Mouse (Mus musculus) lung, postnatal 14 days (tissue): ENCODE results near the gene Mlana.

ENCODE experiments used
- DNase-seq: peaks from one replicate; pipeline ENCODE4 v3.0.0; 2021

Mlana gene

DNA sequence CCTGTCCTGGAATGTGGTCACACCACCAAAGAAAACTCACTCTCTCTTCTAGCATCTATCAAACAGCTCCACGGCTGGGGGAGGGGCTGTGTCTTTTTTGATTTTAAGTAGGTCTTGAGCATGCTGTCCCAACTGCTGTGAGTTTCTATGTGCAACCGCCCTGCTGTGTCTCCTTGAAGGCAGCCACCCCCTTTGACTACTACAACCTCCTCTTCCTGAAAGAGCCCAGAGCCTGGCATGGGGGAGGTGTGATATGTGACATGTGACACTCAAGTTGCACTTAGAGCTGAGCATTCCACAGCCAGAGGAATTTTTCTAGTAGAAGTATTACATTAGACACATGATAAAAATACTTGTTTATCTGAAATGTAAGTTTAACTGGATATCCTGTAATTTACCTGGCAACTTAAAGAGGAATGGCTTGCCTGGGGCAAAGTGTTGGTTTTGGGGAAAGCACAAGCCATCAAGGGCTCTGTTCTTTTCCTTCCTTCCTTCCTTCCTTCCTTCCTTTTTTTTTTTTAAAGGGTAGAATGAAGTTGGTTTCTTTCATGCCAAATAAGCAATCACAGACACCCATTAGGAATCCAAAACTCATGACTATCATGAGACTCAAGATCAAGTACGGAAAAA, at the start of gene Mlana:
Mlana (plus strand) TSS at position 580 of the 630 bp plus-strand sequence.
- DNase-seq, result peak; percentile 8

- DNase-seq, result no peak
Observed at GRCm38 (mm10) chr19:29648550-29648914, 49.1 kb upstream of the Mlana start.

DNA sequence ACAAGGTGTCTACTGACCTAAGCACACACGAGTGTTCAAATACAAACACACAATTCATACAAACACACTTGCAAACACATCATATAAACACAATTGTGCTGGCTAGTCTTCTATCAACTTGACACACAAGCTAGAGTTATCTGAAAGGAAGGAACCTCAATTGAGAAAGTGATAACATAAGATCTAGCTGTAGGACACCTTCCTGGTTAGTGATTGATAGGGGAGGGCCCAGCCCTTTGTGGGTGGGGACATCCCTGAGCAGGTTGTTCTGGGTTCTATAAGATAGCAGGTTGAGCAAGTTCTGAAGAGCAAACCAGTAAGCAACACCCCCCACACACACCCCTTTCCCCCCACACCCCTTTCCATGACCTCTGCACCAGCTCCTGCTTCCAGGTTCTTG, 47.9 kb upstream of the Mlana start:
- DNase-seq, result no peak

- DNase-seq, result no peak
Observed at GRCm38 (mm10) chr19:29653768-29654265, 43.8 kb upstream of the Mlana start.

- DNase-seq, result no peak
Observed at GRCm38 (mm10) chr19:29655148-29655547, 42.5 kb upstream of the Mlana start.

DNA sequence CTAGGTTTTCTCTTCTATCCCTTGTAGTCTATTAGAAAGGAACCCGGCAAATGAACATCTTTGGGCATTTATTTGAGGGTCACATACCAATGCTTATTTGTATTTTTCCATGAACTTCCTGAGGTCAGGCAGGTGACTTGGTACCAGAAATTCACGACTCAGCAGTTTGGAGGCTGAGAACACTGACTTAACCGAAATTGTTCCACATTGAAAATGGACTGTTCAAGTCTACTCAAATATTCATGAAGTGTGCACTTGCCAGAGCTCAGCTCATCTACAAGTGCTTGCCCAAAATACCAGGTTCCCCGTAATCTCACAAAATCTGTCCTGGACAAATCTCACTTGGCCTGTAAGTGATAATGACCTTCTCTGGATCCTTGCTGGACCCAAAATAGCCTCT, 41.6 kb upstream of the Mlana start:
- no peak for DNase-seq

DNA sequence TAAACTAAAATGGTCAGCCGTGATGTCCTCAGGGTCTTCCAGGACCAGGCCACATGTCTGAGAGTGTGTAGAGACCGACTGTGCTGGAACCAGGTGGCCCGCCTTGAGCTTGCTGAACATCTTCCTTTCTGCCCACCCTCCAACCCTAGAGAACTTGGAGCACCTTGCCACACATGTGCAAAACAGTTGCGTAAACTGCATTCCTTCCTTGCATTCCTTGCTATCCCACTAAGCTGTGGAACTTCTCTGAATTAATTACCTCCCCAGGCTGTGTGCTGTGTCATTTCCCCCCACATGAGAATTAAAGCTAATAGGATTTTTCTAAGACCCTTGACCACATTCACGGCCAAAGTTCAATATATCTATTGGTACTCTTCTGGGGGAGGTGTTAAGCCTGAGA, 41.0 kb upstream of the Mlana start:
- no peak for DNase-seq

GRCm38 (mm10) chr19:29657033-29657432, 40.6 kb upstream of the Mlana start:
- no peak for DNase-seq

DNA sequence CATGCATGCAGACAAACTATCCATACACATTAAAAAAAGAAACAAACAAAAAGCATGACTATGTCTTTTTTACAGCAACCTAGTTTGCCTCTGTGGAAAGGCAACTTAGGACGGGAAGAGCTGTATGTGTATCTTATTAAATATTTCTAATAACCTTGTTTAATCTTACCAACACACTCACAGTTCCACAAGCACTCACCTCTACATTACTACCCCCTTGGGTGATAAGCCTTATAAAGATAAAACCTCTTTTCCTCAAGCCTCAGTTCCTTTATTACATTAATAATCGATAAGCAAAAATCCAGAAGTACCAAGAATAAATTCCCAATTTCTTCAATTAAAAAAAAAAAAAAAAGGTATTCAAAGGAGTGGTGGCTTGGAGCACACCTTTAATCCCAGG, 40.1 kb upstream of the Mlana start:
- DNase-seq, result no peak

DNA sequence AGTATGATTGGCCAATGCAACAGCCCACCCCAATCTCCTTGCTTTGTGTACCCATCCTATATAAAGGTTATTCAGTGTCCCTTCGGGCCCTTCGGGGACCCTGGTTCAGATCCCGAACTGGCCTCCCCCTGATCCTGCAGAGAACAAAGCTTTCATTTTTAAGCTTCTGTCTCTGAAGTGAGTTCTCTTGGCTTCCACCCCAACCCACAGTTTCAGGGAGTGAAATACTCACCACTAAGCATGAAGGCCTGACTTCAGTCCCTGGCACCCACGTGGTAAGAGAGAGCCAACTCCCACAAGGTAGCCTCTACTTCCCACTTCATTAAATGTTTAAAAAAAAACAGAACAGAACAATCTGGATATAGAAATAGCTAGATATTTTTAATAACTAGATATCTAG, 38.8 kb upstream of the Mlana start:
- DNase-seq, result no peak

DNA sequence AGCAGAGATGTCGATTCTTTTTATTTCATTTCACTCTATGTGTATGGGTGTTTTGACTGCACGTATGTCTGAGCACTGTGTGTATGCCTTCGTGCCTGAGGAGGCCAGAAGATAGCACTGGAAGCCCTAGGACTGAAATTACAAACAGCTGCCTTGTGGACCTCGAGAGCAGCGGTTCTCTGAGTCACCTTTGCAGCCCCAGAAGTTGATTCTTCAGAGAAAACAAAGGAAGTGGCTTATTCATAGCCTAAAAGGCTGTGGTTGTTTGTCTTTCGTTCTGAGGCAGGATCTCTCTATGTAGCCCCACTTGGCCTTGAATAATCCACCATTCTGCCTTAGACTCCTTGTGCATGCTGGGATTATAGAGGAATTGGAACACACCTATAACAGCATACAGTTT, 37.9 kb upstream of the Mlana start:
- DNase-seq, result no peak

- DNase-seq, result no peak
Observed at GRCm38 (mm10) chr19:29660835-29661764, 36.5 kb upstream of the Mlana start.

DNA sequence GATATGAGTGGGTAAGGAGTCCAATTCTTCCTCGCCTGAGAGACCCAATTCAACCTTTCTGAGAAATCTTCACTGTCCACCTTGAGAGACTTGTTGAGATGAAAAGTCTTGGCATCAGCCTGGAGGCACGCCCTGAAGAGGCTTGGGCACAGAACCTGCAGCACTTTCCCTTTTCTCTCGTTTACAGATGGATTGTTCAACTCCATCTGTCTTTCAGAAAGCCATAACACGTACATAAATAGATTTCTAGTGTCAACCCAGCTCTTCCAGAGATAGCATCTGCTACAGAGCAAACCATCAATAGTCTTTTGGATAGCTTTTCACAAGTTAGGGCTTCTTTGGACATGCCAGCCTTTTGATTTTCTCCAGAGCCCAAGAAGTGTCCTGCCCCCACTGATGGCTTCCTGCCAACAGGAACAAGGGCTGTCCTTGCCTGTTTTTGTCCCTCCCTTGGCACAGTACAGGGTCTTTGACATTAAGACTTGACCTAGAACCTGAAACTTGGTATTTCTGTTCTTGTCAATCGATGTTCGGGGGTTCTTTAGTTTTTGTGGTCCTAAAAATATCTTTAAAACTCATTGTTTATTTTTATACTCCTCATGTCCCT, 35.5 kb upstream of the Mlana start:
- no peak for DNase-seq

- DNase-seq, result no peak
Observed at GRCm38 (mm10) chr19:29663780-29664179, 33.8 kb upstream of the Mlana start.

GRCm38 (mm10) chr19:29664934-29665333, 32.7 kb upstream of the Mlana start:
- no peak for DNase-seq

GRCm38 (mm10) chr19:29666164-29666563, 31.5 kb upstream of the Mlana start:
- DNase-seq, result no peak

DNA sequence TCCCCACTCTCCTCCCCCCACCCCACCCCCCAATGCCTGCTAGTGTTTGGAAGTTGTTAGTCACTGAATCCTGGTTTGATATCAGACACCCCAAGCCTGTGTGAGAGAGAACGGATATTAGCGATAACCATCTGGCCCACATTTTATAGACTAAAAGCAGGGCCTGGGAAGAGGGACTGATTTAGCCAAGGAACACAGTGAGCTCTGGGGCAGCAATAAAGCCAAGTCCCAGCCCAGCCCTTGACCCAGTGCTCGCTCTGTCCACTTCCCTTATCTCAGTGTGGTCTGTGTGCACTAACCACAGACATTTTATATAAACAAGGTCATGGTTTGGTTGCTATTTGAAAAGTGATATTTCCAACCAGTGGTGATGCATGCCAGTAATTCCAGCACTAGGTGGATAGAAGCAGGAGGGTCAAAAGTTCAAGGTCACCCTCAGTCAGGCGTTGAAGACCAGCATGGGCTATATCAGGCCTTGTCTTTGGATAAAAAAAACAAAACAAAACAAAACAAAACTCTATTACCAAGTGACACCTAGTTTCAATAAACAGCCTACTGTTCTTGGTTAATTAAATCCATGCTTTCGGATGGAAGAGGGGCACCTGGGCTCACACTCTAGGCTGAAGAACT, 30.5 kb upstream of the Mlana start:
- DNase-seq, result no peak

GRCm38 (mm10) chr19:29668135-29668534, 29.5 kb upstream of the Mlana start:
- DNase-seq, result no peak

DNA sequence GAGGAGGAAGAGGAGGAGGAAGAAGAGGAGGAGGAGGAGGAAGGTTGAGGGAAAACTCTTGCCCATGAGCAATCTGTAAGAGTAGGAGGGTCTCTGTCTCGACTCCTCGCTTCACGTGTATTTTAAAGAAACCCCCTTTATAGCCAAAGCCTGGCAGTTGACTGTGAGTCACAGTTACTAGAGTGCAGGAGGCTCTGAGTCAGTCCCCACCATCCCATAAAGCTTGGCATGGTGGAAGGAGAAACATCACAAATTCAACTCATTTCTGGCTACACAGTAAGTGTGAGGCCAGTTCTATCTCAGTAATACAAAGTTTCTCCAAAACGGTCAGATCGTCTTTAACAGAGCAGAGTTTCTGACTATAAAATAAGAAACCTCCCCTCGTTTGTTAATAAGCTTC, 27.4 kb upstream of the Mlana start:
- no peak for DNase-seq

DNA sequence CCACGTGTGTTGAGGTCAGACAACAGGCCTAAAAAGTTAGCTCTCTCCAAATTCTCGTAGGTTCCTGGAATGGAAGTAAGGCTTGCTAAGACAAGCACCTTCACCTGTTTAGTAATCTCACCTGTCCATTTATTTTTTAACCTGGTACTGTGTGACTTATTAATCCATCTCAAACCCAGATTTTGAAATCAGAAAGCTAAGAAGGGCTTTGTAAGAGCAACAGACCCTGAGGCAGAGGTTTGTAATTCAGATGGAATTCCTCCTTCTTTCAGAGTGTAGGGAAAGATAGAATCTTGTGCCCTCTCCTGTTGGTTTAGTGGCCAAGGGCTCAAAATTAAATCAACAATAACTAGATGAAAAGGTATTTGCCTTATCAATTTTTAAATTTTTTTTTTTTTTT, 26.5 kb upstream of the Mlana start:
- DNase-seq, result no peak

- DNase-seq, result no peak
Observed at GRCm38 (mm10) chr19:29672660-29673059, 25.0 kb upstream of the Mlana start.

GRCm38 (mm10) chr19:29674946-29675345, 22.7 kb upstream of the Mlana start:
- no peak for DNase-seq

GRCm38 (mm10) chr19:29675562-29676078, 22.0 kb upstream of the Mlana start:
- DNase-seq, result no peak
